Mouse (Mus musculus) heart, embryonic 13.5 days (tissue): Measurements from ENCODE around the gene Ubap2. TPM values are rescaled to one million over a fixed set of nuclear protein-coding genes. Genes with fewer than 3 reads are reported as not detected.

Experiments
- ATAC-seq: fragments of 200-750 bp; cut with Nextera tagmentation; 2 replicates; pipeline ENCODE4 v1.8.0; 2017; ENCODE audit warnings: moderate TSS enrichment; ENCODE audit not compliant: insufficient number of reproducible peaks, low FRiP score, low TSS enrichment; ENCODE audit errors: extremely low read depth
- H3K27ac ChIP-seq: fragments of 300-500 bp; sonication (generic); replicated peaks from 2 replicates; pipeline ENCODE4 v1.5.1; 2015; ENCODE audit warnings: moderate library complexity, mild to moderate bottlenecking, inconsistent platforms
- H3K27me3 ChIP-seq: fragments of 300-500 bp; sonication (generic); replicated peaks from 2 replicates; pipeline ENCODE4 v1.6.1; 2015; ENCODE audit warnings: mild to moderate bottlenecking, inconsistent platforms
- H3K36me3 ChIP-seq: fragments of 300-500 bp; sonication (generic); 2 replicates; pipeline ENCODE4 v1.6.1; 2015; ENCODE audit warnings: mild to moderate bottlenecking, inconsistent platforms
- H3K4me1 ChIP-seq: fragments of 300-500 bp; sonication (generic); 2 replicates; pipeline ENCODE4 v1.6.1; 2015; ENCODE audit warnings: inconsistent platforms
- H3K4me2 ChIP-seq: fragments of 300-500 bp; sonication (generic); 2 replicates; pipeline ENCODE4 v1.6.1; 2015; ENCODE audit warnings: inconsistent platforms, mild to moderate bottlenecking, moderate library complexity
- H3K4me3 ChIP-seq: fragments of 300-500 bp; sonication (generic); 2 replicates; pipeline ENCODE4 v1.5.1; 2015; ENCODE audit warnings: moderate library complexity, mild to moderate bottlenecking, inconsistent platforms
- H3K9ac ChIP-seq: fragments of 300-500 bp; sonication (generic); 2 replicates; pipeline ENCODE4 v1.6.1; 2015; ENCODE audit warnings: inconsistent platforms, mild to moderate bottlenecking, moderate library complexity
- H3K9me3 ChIP-seq: fragments of 300-500 bp; sonication (generic); 2 replicates; pipeline ENCODE4 v1.6.1; 2016; ENCODE audit warnings: inconsistent platforms
- WGBS: fragments of 180-500 bp; shearing (Covaris S2); methylation state at CpG from one replicate; pipeline ENCODE4 v1.1.7; 2015; ENCODE audit warnings: mixed read lengths; 5-methylcytosine and 5-hydroxymethylcytosine counted together
- polyA plus RNA-seq: library from polyadenylated mRNA; unstranded; fragments of >200 nt; fragmentation: Nextera tagmentation; extraction: Ambion mirVana; gene quantifications from 2 replicates; pipeline ENCODE4 v1.2.1, GENCODE M21; 2015

Gene Ubap2
- 51.5 and 53.2 TPM in 2 replicates for polyA plus RNA-seq

DNA sequence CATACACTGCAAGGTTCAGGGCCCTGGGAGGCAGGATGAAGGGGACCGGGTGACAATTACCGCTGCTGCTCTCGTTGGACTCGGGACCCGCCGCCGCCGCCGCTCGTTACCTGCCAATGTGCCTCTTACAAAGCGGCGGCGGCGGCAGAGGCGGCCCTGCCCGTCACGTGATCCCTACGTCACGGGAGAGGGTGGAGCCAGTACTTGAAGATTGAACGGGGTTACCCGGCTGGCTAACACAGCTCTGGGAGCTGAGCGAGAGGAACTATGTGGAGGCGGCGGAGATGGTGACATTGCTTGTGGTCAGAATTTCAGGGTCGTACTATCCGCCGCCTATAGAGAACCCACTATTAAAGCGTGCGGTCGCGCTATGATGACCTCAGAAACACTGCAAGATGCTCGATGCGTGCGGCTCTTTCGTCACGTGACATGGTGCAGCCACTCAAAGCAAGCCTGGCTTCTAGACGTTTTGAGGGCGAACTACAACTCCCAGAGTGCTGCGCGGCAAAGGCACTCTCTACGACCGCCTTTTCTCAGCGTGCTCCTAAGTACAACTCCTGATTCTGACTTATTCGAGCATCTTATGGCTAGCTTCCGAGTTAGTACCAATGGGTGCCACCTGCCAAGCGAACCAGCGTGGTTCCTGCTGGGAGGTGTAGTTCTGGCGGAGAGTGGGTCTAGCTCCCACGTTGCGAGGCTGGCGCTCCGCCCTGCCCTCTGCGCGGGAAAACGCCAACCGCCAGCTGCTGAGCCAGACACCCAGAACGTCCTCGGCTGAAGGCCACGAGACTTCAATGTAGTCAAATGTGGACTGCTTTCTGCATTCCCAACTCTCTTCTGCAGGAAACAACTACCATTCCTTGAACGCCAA lies at the start of gene Ubap2:
Gene Ubap2 (minus strand): TSS at position 165 of the 871 bp plus-strand sequence.
- peak within 1 kb of the TSS; percentile 97 for H3K9ac ChIP-seq
- peak within 1 kb of the TSS; percentile 92 for H3K4me3 ChIP-seq
- peak; percentile 91 for ATAC-seq
- under 1% methylated on average over 60 of the region's 60 CpGs for WGBS
- H3K36me3 ChIP-seq = peaks cover 12% of the 10 kb centered on the region
- no peaks in the 10 kb centered on the region for H3K9me3 ChIP-seq
- H3K27me3 ChIP-seq = no peaks in the 10 kb centered on the region
- peak within 1 kb of the TSS; percentile 96 for H3K27ac ChIP-seq
- H3K4me1 ChIP-seq = peaks cover 34% of the 10 kb centered on the region
- H3K4me2 ChIP-seq = peak within 1 kb of the TSS; percentile 86

DNA sequence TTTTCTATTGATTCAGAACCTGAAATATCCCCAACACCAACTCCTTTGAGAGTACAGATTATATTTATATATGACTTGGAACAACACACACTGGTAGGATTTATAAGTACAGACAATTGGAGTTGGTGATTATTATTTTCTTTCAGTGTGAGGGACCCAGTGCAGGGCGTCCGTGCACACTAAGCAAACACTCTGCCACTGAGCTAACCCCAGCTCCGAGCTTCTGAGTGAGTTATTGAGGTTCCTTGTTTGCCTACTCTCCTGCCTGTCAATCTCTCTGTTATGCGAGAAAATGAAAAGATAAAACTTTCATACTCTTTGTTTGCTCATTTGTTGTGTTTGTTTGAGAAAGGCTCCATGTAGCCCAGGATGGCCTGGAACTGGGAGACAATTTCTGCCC lies 46.0 kb upstream of the Ubap2 start:
- H3K27me3 ChIP-seq = no peaks in the 10 kb centered on the region
- no peak overlapping the region for H3K4me2 ChIP-seq
- no peak overlapping the region for H3K27ac ChIP-seq
- H3K9ac ChIP-seq = no peak overlapping the region
- no peaks in the 10 kb centered on the region for H3K36me3 ChIP-seq
- no peaks in the 10 kb centered on the region for H3K9me3 ChIP-seq
- 67% methylated on average over 4 of the region's 4 CpGs for WGBS
- H3K4me1 ChIP-seq = no peaks in the 10 kb centered on the region
- no peak overlapping the region for H3K4me3 ChIP-seq
- ATAC-seq = no peak

DNA sequence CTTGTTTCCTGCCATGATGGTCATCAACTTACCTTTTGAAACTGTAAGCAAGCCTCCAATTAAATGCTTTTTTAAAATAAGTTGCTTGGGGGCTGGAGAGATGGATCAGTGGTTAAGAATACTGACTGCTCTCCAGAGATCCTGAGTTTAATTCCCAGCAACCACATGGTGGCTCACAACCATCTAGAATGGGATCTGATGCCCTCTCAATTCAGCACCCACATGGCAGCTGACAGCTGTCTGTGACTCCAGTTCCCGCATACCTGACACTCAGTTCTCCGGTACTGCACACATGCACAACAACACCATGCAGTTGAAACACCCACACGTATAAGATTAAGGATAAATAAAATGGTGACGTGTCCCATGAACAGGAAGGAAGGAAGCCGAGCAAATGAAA lies 43.3 kb upstream of the Ubap2 start:
- no peak overlapping the region for H3K9ac ChIP-seq
- 64% methylated on average over 5 of the region's 5 CpGs for WGBS
- H3K9me3 ChIP-seq = no peaks in the 10 kb centered on the region

DNA sequence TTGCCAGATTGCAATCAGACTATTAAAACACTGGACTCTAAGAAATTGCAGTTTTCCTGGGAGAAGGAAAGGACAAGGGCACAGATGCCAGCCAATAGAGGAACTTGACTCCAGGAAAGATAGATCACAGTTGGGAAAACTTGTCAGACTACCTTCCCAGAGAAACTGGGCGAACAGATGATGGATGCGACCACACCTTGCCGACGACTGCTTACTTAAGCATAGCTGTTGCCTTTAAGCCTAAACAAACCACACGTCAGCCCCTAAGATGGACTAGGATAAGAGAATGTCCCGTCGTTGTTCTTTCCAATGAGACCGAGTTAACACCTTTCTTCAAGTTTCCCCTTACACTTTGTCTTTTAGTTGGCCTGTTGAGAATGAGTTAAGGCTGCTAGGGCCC lies 40.2 kb upstream of the Ubap2 start:
- 50% methylated on average over 8 of the region's 8 CpGs for WGBS
- Histone ChIP-seq H3K9me3 (no peaks in the 10 kb centered on the region), H3K4me1 (peaks cover 25% of the 10 kb centered on the region), H3K4me3 (peak overlapping the region; percentile 85), H3K9ac (peak overlapping the region; percentile 94), H3K27ac (peak overlapping the region; percentile 99), H3K36me3 (peaks cover 30% of the 10 kb centered on the region), H3K27me3 (no peaks in the 10 kb centered on the region), H3K4me2 (peak overlapping the region; percentile 85)
- ATAC-seq = no peak

More for the DNA sequence above, 43.3 kb upstream of the Ubap2 start:
- Histone ChIP-seq H3K4me2 (no peak overlapping the region), H3K27ac (no peak overlapping the region), H3K4me3 (no peak overlapping the region), H3K27me3 (no peaks in the 10 kb centered on the region), H3K36me3 (no peaks in the 10 kb centered on the region), H3K4me1 (peaks cover 11% of the 10 kb centered on the region)
- ATAC-seq = no peak

DNA sequence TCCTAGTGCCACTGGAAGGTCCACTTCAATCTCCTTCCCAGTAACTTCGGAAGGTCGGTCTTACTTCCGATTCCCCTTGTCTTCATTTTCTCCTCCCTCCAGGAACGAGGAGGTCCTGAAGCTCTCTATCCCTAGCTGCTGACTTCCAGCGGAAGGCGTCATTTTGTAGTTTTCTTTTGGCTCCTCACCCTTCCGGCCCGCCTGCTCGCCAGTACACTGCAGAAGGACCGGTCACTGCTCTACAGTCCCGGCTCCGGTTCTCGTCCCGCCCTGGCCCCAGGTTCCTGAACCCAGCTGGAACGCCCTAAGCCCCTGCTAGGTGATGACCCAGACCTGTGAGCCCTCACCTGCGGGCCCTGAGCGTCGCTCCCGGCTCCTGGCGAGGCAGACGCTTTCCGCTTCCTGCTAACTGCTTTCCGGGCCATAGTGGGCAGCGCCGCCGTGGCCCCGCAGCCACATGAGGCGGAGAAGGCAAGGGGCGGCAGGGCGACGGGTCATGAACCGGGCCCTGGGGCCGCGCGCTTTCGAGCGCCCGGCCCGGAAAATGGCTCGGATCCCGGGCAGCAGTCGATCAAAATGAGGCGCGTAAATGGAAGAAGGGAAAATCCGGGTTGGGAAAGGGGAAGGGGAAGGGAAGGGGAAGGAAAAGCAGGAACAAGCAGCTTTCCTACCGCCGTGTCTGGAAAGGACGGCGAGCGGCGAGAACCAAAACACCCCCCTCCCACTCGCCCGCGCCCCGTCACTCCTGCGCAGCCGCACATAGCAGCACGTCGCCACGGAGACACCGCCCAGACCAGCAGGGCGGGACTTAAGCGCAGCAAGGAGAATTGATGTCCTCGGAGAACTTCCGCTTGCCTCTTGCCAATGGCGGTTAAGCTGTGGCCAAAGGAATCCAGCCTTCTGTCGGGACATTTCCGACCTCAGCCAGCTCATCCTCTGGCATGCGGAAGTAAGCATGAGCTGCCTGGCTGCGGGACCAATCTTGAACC lies 39.5 kb upstream of the Ubap2 start, which contains the start of gene Dcaf12:
Gene Dcaf12 (minus strand): TSS at position 749 of the 989 bp plus-strand sequence.
- WGBS = under 1% methylated on average over 70 of the region's 70 CpGs

DNA sequence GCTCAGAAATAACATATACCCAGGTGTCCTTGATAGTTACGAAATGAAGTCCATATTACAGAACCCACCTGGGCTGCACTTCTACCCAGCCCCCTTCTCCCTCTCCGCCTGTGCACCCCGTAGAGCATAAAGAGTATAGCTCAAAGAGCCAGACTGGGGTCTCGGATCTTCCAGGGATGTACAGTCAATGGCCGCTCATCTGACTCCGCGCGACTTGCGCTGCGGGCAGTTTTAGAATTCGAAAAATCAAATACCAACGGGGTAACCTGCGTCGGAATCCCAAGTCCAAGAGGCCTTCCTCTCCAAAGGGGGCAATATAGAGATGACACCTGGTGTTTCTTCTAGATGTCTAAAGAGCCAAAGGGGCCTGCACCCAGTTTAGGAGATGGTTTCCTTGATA lies 38.8 kb upstream of the Ubap2 start:
- peak overlapping the region; percentile 94 for H3K9ac ChIP-seq
- H3K27ac ChIP-seq = peak overlapping the region; percentile 99
- H3K27me3 ChIP-seq = no peaks in the 10 kb centered on the region
- peaks cover 25% of the 10 kb centered on the region for H3K4me1 ChIP-seq
- no peaks in the 10 kb centered on the region for H3K9me3 ChIP-seq
- H3K4me2 ChIP-seq = peak overlapping the region; percentile 85
- peaks cover 45% of the 10 kb centered on the region for H3K36me3 ChIP-seq
- H3K4me3 ChIP-seq = peak overlapping the region; percentile 85
- ATAC-seq = no peak
- 14% methylated on average over 14 of the region's 14 CpGs for WGBS

More for the DNA sequence above, 39.5 kb upstream of the Ubap2 start, which contains the start of gene Dcaf12:
- ATAC-seq = peak; percentile 89
- Histone ChIP-seq H3K9me3 (no peaks in the 10 kb centered on the region), H3K9ac (peak within 1 kb of the TSS; percentile 94), H3K4me2 (peak within 1 kb of the TSS; percentile 85), H3K36me3 (peaks cover 38% of the 10 kb centered on the region), H3K4me3 (peak within 1 kb of the TSS; percentile 85), H3K27ac (peak within 1 kb of the TSS; percentile 99), H3K27me3 (no peaks in the 10 kb centered on the region), H3K4me1 (peaks cover 25% of the 10 kb centered on the region)

DNA sequence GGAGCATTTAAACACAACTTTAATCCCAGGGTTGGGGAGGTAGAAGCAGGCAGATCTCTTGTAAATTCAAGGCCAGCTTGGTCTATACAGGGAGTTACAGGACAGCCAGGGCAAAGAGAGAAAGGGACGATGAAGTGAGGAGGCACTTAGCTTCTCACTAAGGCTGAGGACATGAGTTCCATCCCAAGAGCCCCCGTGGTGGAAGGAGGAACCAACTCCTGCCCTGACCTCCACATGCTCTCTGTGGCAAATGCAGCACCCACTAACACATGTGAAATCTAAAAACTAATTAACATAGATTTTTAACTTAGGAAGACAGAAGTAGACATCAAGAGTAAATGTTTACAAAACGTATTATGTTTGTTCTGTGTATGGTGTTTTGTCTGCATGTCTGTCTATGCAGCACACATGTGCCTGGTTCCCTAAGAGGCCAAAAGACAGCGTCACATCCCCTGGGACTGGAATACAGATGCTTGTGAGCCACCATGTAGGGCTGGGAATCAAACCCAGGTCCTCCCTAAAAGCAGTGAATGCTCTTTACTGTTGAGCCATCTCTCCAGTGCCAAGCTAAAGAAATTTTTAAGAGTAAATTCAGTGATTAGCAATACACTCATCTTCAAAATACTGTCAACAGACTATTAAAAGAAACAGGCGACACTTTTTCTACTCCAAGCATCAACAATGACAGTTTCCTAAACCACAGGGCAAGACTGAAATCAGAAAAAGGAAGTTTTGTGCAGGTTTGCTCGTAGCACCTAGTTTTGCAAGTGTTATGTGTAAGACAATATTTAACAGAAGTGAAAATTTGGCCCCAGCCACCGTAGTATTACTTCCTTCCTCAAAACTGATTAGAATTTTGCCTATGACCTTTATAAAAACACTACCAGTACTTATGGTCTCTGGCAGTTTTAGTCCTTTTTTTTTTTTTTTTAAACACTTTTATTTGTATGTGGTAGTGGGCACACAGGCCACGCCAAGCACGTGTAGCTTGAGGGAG lies 35.9 kb upstream of the Ubap2 start:
- 87% methylated on average over 9 of the region's 9 CpGs for WGBS
- Histone ChIP-seq H3K4me2 (no peak overlapping the region), H3K9me3 (no peaks in the 10 kb centered on the region), H3K27me3 (no peaks in the 10 kb centered on the region), H3K9ac (no peak overlapping the region), H3K4me3 (no peak overlapping the region), H3K4me1 (peaks cover 39% of the 10 kb centered on the region), H3K36me3 (peaks cover 71% of the 10 kb centered on the region), H3K27ac (no peak overlapping the region)
- ATAC-seq = no peak

DNA sequence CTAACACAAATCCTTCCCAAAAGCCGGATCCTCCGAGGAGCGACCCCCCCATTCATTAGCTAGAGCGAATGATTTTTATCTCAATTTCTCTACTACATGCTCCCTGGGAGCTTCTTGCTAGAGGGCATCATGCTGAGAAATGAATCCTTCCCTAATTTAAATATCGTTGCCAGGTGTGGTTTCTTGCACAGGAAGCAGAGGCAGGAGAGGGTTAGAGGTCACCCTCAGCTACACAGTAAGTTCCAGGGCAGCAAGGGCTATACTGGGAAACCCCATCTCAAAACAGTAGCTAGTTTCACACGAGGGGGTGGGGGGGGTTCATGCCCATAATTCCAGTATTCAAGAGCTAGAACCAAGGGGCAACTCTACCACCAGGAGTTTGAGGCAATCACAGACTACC lies 32.5 kb upstream of the Ubap2 start:
- no peak for ATAC-seq
- Histone ChIP-seq H3K4me2 (no peak overlapping the region), H3K9ac (no peak overlapping the region), H3K4me3 (no peak overlapping the region), H3K27ac (no peak overlapping the region), H3K36me3 (peaks cover 88% of the 10 kb centered on the region), H3K9me3 (no peaks in the 10 kb centered on the region), H3K4me1 (peaks cover 37% of the 10 kb centered on the region), H3K27me3 (no peaks in the 10 kb centered on the region)
- WGBS = 82% methylated on average over 6 of the region's 6 CpGs

DNA sequence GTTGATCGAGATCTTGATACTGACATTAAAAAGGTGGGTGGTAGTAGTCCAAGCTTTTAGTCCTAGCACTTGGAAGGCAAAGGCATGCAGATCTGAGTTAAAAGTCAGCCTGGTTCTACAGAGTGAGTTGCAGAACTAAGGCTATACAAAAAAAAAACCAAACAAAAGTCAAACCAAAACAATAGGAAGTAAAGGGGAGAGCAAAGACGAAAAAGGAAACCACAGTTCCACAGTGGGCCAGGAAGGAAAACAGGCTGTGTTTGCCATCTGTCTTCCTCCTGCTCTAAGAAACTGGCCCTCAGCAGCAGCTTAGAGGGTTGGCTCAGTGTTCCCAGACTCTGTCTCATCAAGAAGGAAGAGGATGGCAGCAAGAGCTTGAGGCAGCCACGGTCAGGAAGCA lies 29.4 kb upstream of the Ubap2 start:
- Histone ChIP-seq H3K9ac (no peak overlapping the region), H3K4me2 (no peak overlapping the region), H3K27me3 (no peaks in the 10 kb centered on the region), H3K27ac (no peak overlapping the region; the same call in 1 of the 2 replicates), H3K4me1 (peaks cover 31% of the 10 kb centered on the region), H3K36me3 (peaks cover 88% of the 10 kb centered on the region), H3K9me3 (no peaks in the 10 kb centered on the region), H3K4me3 (no peak overlapping the region)
- 70% methylated on average over 3 of the region's 3 CpGs for WGBS
- ATAC-seq = no peak

DNA sequence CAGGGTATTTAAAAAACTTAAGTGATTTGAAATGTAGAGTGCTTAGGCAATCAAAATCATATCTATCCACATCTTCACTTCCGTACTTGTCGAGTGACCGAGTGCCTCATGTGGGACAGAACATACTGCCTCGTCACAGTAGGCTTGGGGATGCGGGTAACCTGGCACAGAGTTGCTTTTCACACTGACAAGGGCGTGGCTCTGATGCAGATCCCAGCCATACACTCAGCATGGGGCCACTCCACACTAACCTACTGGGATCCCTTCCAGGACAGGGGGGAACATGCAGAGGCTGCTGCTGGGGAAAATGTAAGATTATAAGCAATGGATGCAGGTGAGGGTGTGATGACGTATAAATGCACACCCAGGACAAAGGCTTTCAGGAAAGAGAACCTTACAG lies 28.7 kb upstream of the Ubap2 start:
- no peaks in the 10 kb centered on the region for H3K9me3 ChIP-seq
- H3K36me3 ChIP-seq = peaks cover 88% of the 10 kb centered on the region
- H3K4me1 ChIP-seq = peaks cover 31% of the 10 kb centered on the region
- no peak overlapping the region for H3K4me2 ChIP-seq
- ATAC-seq = no peak
- no peak overlapping the region for H3K9ac ChIP-seq
- no peak overlapping the region for H3K4me3 ChIP-seq
- no peak overlapping the region for H3K27ac ChIP-seq
- no peaks in the 10 kb centered on the region for H3K27me3 ChIP-seq
- 86% methylated on average over 7 of the region's 7 CpGs for WGBS
